ENCODE assay signal across 8 mouse cellular contexts in the genomic region with DNA sequence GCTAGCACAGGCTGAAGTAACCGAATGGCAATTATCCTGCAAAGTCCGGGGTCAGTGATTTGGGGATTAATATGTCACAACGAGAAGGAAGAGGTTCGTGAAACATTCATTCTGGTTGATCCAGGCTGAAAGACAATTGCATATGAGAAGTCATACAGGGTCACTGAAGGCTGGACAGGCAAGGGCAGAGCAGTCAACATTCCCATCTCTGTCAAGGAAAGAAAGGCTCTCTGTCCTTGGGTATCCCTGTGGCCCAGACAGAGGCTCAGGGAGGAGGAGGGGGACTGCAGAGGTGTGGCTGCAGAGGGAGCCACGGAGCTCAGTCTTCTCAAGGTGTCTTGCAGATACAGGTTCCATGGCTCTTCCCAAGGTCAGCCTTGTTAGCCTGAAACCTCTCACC.
A peak's percentile ranks its signal among the peaks of the same experiment; 100 is the strongest.
DNase-seq lines count a peak whose midpoint lies in the region; ATAC-seq and TF ChIP-seq lines count a peak whose summit lies in the region.

No protein-coding gene starts in this region.

- no peak for TF ChIP-seq CTCF in cortical plate, adult 2 months (IDR thresholded peaks at IDR 0.05; ENCODE audit: extremely low read depth, insufficient read depth, low read length)

- TF ChIP-seq POLR2A in cortical plate, adult 2 months (IDR thresholded peaks at IDR 0.05; ENCODE audit: extremely low read depth, insufficient read depth, low read length), result no peak

- H3K9ac ChIP-seq in hindbrain, embryonic 13.5 days, result no peak overlapping the region
- no peak overlapping the region for H3K9ac ChIP-seq in limb, embryonic 13.5 days

- peaks cover 78% of the 10 kb centered on the region for H3K4me1 ChIP-seq in heart, embryonic 10.5 days
- H3K4me1 ChIP-seq in cortical plate, adult 2 months (ENCODE audit: control insufficient read depth, insufficient read depth, low read length), result peaks cover 33% of the 10 kb centered on the region
- peaks cover 82% of the 10 kb centered on the region for H3K4me1 ChIP-seq in hindbrain, embryonic 13.5 days (replicated peaks)
- peaks cover 80% of the 10 kb centered on the region for H3K4me1 ChIP-seq in limb, embryonic 13.5 days

- H3K4me2 ChIP-seq in hindbrain, embryonic 13.5 days, result no peak overlapping the region
- no peak overlapping the region for H3K4me2 ChIP-seq in limb, embryonic 13.5 days (replicated peaks)

- H3K4me3 ChIP-seq in heart, embryonic 10.5 days, result no peak overlapping the region
- H3K4me3 ChIP-seq in cortical plate, adult 2 months (ENCODE audit: insufficient read depth, low read length), result no peak overlapping the region
- no peak overlapping the region for H3K4me3 ChIP-seq in hindbrain, embryonic 13.5 days
- no peak overlapping the region for H3K4me3 ChIP-seq in limb, embryonic 13.5 days

- H3K27ac ChIP-seq in heart, embryonic 10.5 days, result peak overlapping the region; percentile 97
- peak overlapping the region; percentile 28 for H3K27ac ChIP-seq in cortical plate, adult 2 months (ENCODE audit: insufficient read depth, low read length)
- H3K27ac ChIP-seq in hindbrain, embryonic 13.5 days, result peak overlapping the region; percentile 96
- peak overlapping the region; percentile 85 for H3K27ac ChIP-seq in limb, embryonic 13.5 days

- DNase-seq in heart, embryonic 10.5 days (ENCODE audit: low spot score), result no peak
- no peak for DNase-seq in heart, adult 11 months
- DNase-seq in frontal cortex, postnatal 10 days (ENCODE audit: low spot score in 2 of 2), result no peak
- DNase-seq in spleen, postnatal 36 days (ENCODE audit: low spot score in 2 of 2), result no peak

- no peaks in the 10 kb centered on the region for H3K36me3 ChIP-seq in heart, embryonic 10.5 days
- H3K36me3 ChIP-seq in hindbrain, embryonic 13.5 days, result no peaks in the 10 kb centered on the region
- H3K36me3 ChIP-seq in limb, embryonic 13.5 days, result no peaks in the 10 kb centered on the region

- 58% methylated on average over 5 of the region's 5 CpGs for WGBS in heart, embryonic 10.5 days
- 39% methylated on average over 5 of the region's 5 CpGs for WGBS in hindbrain, embryonic 13.5 days
- WGBS in limb, embryonic 13.5 days, result 50% methylated on average over 5 of the region's 5 CpGs

- no peaks in the 10 kb centered on the region for H3K9me3 ChIP-seq in heart, embryonic 10.5 days
- no peaks in the 10 kb centered on the region for H3K9me3 ChIP-seq in hindbrain, embryonic 13.5 days
- no peaks in the 10 kb centered on the region for H3K9me3 ChIP-seq in limb, embryonic 13.5 days

- H3K27me3 ChIP-seq in heart, embryonic 10.5 days (ENCODE audit: insufficient read depth, poor library complexity, severe bottlenecking), result no peaks in the 10 kb centered on the region
- no peaks in the 10 kb centered on the region for H3K27me3 ChIP-seq in hindbrain, embryonic 13.5 days
- H3K27me3 ChIP-seq in limb, embryonic 13.5 days, result no peaks in the 10 kb centered on the region

- ATAC-seq in hindbrain, embryonic 13.5 days (ENCODE audit: low FRiP score), result no peak
- ATAC-seq in limb, embryonic 13.5 days (ENCODE audit: low FRiP score, low read depth), result no peak
- no peak for ATAC-seq in cerebellum, adult (ENCODE audit: insufficient number of reproducible peaks, low FRiP score, low TSS enrichment)

Comparison
In these comparisons a context has a peak if more than half of its experiments do, and no peak if none do; other contexts are left out.
1. H3K27ac ChIP-seq: peak in every context shown above with its lines; median percentile 97 in heart, embryonic 10.5 days; 96 in hindbrain, embryonic 13.5 days; 85 in limb, embryonic 13.5 days; 28 in cortical plate, adult 2 months.